Mouse (Mus musculus) testis, adult 2 months (tissue): ENCODE data around the gene Dnm2.

Experiments
- CTCF ChIP-seq: fragments of 200-500 bp; IDR thresholded peaks from 2 replicates; pipeline ENCODE4 v1.5.1; 2012; ENCODE audit warnings: low read depth, mild to moderate bottlenecking, inconsistent platforms, low read length, moderate library complexity; ENCODE audit not compliant: control insufficient read depth, insufficient read depth, insufficient replicate concordance
- POLR2A ChIP-seq: fragments of 200-500 bp; IDR thresholded peaks from 2 replicates; pipeline ENCODE4 v1.6.1; 2012; ENCODE audit warnings: low read depth, mild to moderate bottlenecking, inconsistent platforms, low read length, moderate library complexity; ENCODE audit not compliant: control insufficient read depth

- TF ChIP-seq CTCF (no peak), POLR2A (no peak)
These were observed 9.7 kb downstream of the Dnm2 start for GRCm38 (mm10) chr9:21434410-21434809.
